Mouse (Mus musculus): ENCODE data around the gene Col16a1.

The Col16a1 gene

DNA sequence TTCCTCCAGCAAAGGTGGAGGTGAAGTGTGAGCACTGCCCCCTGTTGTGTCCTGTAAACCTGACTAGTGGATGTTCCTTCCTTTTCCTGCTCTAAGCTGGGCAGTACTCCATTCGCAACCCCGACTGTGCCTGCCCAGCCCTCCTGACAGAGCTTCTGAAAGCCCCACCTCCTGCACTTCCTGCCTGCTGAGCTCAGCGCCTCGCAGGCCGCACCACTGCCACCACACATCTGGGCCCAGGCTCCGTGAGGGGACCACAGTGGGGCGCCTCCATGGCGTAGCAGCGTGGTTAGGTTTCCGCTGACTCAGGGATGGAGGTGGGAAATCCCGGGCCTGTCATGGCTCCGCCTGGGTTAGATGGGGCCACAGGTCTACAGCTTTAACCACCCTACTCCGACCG, 2.0 kb upstream of the Col16a1 start:
- DNase-seq (ENCODE audit: low spot score) = no peak

DNA sequence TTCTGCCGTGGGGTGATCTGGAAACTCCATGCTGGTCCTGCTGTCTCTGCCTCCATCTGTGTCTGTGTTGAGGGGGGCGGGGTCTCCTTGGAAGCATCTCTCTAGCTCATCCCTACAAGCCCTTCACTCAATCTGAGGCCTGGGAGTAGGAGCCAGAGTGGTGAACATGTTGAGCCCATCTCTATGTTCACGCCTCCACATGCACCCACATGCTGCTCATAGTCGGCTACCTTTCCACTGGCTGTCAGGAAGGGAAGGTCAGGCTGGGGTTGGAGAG, 501 bp downstream of the Col16a1 start:
- DNase-seq (ENCODE audit: low spot score) = no peak

DNA sequence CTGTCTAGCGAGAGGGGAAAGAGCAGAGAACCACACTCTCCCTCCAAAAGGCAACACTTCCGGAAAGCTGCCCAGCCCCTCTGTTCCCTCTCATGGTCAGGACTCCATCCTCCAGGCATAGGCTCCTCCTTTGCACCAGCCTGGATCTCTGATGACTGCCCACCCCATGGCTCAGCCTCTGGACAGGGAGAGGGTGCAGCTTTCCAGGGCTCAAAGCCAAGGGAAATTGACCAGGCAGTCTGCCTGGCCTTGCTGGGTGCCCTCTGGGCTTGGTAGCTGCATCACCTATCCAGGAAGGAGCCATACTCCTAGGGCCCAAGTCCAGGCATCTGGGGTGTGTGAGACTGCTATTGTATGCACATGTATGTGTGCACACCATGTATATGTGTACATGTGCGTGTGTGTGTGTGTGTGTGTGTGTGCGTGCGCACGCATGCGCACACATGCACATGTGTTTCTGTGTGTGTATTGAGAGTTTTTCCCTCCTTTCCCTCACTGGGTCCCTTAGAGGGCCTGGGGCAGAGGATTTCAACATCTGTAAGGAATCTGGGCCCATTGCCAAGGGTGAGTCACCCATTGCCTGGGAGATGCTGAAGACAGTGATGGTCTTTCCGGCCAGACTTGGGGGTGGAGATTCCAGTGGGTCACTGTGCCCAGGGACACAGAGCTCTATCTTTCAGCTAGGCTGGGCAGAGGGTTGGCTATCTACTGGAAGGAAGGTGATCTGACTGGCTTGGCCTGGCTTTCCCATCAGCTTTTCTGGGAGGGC, 2.6 kb downstream of the Col16a1 start:
- DNase-seq (ENCODE audit: low spot score) = peak; percentile 48

DNA sequence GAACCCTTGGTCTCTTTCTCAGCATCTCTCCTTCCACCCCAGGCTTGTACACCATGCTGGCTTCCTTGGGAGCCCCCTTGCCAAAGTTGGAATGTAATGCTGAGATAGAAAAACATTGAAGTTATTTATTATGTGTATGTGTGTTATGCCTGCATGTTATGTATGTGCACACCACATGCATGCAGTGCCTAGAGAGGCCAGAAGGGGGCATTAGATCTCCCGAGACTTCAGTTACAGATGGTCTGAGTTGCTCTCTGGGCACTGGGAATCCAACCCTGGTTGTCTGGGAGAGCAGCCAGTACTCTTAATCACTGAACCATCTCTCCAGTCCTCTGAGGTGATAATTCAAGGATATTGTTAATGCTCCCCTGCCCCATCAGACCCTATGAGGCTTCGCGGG, 4.6 kb downstream of the Col16a1 start:
- no peak for DNase-seq (ENCODE audit: low spot score)

DNA sequence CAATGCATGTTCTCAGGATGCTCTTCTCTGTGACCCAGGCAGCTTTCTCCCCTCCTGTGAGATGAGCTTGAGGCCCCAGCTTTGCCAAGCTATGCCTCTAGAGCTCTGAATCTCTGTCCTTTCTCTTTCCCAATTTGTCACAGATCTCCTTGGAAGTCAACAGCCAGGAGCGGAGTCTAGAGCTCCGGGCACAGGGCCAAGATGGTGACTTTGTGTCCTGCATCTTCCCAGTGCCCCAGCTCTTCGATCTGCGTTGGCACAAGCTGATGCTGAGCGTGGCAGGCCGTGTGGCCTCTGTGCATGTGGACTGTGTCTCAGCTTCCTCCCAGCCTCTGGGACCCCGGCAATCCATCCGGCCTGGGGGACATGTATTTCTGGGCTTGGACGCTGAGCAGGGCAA, 5.5 kb downstream of the Col16a1 start:
- DNase-seq (ENCODE audit: low spot score) = no peak

DNA sequence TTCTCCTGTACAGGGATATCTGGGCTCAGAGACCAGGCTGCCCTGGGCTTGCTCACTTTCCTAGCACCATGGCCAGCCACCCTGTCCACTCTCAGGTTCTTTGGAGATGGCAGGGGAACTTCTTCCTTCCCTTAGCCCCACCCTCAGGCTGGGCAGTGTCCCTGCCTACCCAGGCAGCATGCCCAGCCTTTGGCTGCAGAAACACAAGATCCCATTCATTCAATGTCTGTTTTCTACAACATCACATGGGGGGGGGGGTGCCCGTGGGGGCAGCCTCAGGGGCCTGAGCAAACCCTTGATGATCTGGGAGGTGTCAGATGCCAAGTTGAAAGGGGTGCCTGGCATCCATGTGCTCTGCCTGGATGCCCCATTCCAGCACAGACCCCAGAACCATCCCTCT, 7.1 kb downstream of the Col16a1 start:
- no peak for DNase-seq (ENCODE audit: low spot score)

DNA sequence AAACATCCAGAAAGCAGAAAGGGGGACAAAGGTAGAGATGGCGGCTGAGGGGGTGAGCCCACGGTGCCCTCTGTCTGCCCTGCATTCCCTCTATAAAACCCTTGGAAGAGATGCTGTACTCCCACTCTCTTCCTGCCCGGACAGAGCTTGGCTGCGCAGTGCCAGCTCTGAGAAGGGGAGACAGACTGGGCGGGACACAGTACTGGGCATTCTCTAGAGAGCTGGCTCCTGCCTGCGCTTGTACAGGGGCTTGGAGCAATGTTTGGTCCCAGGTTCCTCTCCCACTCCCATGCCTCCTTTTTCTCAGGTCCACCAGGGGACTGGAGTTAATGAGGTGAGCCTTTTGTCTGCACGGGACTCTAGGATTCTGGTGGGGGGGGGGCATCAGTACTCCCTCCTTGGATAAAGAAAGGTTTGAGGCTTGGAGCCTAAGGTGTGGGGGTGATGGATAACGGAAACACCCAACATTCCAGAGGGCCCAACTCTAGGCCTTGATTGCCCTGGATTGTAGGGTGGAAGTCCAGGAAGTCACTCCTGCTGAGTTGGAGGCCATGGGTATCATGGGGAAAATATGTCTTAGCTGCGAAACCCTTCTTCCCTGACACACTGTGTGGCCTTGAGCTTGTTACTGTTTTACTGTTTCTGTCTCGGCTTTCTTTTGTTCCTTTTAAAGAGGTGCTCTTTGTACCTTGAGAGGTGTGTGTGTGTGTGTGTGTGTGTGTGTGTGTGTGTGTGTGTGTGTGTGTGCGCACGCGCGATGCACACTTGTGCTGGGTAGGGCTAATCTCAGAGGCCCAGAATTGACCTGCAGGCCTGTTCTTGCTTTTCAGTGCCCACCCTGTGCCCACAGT, 7.7 kb downstream of the Col16a1 start:
- no peak for DNase-seq (ENCODE audit: low spot score)

DNA sequence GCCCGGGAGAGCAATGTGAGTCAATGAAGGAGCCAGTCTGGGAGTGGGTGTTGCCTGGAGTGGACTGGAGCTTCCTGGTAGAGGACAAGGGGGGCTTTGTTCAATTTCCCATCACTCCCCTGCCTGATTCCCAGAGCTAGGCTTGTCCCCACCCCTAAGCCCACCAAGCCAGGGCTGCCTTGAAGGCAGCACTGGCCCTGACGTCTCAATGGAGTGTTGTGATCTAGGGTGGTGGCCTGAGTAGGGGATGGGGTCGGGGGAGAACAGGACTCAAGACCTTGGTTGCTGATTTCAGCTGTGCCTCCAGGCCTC, 8.3 kb downstream of the Col16a1 start:
- DNase-seq (ENCODE audit: low spot score) = no peak

DNA sequence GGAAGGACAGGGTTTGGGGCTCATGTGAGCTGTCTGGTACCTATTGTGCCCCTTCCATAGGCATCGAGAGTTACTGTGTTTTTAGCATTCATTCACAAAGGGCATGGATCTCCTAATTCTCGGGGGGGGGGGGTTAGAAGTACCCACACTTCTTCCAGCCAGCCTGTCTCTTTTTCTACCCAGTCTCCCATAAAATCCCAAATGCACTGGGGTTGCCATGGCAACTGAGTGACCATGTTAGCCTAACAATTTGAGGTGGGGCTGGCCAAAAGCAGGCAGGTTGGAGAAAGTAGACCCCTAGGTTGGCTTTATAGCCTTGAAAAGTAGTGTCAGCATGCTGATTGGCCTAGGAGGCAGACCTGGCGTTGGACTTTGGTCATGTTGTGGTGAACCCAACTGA, 8.8 kb downstream of the Col16a1 start:
- DNase-seq (ENCODE audit: low spot score) = no peak

DNA sequence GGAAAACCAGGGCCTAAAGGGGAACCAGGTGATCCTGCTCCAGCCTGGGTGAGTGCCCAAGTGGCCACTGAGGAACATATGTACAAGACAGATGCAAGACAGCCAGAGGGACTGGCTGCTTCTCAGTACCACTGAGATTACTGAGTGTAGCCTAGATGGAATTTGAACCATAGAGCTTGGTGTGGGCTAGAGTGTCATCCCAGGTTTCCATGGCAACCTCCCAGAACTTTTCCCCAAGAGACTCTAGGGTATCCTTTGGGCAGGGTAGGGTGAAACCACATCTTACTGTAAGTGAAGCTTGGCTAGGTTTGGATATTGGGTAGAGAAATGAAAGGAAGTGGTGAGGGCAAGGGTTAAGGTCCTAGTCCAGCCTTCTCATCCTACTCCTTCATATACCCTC, 13.3 kb downstream of the Col16a1 start:
- no peak for DNase-seq (ENCODE audit: low spot score)

DNA sequence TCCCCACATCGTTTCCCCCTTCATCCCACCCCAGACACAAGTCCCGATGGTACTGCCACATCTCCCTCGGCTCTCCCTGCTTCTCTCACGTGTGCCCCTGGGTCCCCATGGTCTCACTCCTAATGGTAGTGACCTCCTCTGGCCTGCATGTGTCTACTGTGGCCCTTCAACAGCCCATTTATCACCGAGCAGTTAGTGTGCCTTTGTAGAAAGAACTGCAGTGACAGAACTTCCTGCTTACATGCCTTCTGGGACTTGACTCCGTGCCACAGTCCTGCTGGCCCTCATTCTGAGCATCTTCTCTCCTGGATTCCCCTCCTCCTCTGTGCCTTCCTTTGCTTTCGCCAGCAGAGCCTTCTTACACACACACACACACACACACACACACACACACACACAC, 15.6 kb downstream of the Col16a1 start:
- no peak for DNase-seq (ENCODE audit: low spot score)

DNA sequence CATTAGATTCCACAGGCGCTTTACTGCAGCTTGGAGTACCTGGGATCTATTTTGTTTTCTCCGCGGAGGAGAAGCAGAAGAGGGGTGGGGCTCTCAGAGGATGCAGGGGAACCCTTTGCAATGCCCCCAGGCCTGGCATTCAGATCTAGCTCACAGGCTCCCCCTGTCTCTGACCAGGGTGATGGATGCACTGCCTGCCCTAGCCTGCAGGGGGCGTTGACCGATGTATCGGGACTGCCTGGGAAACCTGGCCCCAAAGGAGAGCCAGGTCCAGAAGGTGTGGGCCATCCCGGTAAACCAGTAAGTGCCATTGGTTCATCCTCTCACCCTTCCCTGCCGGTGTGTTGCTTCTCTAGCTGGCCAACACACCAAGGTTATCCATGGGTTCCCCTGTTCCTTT, 19.2 kb downstream of the Col16a1 start:
- DNase-seq (ENCODE audit: low spot score) = peak; percentile 64

DNA sequence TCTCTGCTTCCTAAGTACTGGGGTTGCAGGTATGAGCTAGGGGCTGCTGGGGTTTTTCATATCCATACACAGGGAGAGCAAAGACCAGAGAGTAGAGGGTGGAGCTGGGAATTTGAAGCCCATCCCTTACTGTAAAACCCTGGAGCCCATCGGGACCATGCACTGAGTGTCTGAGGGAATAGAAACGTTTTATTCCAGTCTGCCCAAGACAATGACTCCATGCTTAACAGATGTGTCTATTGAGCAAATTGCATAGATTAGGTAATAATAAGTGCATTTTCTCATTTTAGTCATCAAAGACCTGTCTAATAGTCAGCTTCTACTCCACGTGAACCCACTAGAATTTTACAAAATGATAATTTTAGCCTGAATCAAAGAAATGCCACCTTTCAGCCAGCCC, 22.9 kb downstream of the Col16a1 start:
- DNase-seq (ENCODE audit: low spot score) = no peak

DNA sequence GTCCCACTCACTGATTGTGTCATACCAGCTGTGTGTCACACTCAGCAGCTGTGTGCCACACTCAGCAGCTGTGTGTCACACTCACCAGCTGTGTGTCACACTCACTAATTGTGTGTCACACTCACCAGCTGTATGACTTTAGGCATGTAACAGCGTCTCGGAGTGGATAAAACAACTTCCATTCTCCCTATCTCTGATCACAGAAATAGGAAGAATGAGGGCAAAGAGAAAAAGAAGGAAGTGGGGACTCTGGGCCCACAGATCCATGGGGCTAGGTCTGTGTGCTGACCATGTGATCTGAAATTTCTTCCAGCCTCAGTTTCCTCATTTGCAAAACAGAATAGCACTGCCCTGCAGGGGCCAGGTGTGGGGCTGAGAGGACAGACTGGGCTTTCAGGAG, 24.1 kb downstream of the Col16a1 start:
- no peak for DNase-seq (ENCODE audit: low spot score)

DNA sequence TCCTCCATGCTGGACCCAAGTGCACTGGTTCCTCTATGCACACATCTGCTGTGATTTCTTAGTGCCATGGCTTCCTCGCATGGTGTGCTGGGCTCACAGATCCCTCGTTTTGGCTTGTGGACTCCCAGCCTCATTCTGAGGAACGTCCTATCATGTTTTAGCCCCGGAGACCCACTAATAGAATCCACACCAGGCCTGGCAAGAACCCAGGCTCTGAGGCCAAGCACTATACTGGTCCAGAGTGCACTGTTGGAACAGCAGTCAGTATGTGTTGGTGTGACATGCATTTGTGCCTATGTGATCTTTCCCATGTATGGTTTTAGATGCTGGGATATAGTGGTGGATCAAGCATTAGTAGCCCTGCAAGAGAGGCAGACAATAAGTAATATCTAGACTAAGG, 25.7 kb downstream of the Col16a1 start:
- no peak for DNase-seq (ENCODE audit: low spot score)

DNA sequence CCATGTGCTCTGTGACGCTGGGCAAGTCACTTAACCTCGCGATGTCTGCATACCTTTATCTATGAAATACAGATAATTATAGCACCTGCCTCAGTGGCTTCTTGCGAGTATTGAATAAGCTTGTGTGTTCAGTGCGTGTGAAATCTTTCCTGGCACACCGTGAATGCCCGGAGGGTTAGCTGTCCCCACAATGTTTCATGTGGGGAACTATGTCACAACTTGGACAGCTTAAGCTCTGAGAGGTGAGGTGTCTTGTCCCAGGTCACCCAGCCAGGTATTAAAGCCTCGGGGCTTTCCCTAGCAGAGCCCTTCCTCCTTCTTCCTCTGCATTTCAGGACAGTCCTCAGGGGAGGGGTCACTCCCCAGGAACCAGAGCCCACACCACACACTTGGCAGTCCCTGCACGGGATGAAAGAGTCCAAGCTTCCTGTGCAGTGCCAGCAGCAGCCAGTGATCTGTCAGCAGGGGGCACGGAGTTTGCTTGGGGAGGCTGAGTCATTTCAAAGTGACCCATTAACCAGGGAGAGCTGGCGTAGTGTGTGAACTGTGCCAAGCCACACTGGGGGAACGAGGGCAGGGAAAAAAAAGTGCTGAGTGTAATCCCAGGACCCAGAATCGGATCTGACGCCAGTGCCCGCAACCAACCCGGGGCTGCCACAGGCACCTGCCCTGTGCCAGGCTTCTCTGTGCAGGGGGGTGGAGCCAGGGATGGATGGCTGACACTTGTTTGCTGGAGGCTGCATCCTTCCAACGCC, 27.3 kb downstream of the Col16a1 start:
- no peak for DNase-seq (ENCODE audit: low spot score)

DNA sequence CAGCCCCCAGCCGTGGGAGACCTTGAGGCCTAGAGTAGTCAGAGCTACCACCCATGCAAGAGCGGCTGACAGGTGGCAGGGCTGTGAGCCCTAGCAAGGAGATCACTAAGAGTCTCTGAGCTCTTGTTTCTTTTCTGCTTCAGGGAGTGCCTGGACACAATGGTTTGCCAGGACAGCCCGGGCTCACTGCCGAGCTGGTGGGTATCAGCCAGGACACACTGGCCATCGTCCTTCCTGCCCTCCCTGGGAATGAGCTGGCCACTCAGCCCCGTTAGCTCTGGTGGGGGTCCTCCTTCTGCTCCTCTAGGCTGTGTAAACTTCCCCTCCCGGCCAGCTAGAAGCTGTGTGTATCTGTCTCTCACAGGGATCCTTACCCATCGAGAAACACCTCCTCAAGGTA, 29.2 kb downstream of the Col16a1 start:
- DNase-seq (ENCODE audit: low spot score) = no peak

DNA sequence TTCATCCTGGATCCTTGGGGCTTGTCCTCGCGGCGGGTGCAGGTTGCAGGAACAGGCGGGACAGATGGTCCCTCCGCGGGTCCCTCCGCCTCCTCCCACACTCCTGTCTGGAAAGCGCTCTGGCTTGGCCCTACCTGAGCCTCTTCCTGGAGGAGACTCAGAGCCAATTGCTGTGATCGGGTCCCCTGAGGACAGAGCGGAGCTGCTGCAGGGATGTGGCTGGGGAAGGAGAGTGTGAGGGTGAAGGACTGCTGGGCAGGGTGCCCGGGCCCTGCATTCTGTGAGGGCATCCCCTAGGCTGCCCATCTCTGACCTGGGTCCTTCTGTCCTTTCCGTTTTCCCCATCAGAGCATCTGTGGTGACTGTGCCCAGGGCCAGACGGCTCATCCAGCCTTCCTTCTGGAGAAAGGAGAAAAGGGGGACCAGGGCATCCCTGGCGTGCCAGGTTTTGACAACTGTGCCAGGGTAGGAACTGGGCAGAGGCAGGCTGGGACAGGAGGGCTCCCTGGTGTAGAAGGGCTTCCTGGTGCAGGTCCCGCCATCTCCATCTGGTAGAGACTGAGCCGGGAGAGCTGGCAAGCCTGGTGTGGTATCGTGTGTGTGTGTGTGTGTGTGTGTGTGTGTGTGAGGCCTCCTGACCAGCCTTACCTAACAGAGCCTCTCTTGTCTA, 31.3 kb downstream of the Col16a1 start:
- DNase-seq (ENCODE audit: low spot score) = no peak

DNA sequence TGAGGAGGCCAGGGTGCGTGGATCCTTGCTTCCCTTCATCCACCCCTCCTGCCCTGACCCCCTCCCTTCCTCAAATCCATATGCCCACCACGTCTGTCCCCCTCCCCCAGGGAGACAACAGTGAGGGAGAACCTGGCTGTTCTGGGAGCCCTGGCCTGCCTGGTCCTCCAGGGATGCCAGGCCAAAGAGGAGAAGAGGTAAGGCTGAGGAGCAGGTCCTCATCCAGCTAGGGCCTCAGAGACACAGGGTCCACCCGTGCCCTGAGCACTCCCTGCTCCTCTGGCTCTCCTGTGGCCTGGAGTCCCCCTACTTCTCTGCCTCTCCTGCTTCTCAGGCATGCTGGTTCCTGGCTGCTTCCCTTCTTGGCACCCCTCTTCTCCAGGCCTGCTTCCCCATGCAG, 31.9 kb downstream of the Col16a1 start:
- DNase-seq (ENCODE audit: low spot score) = no peak

DNA sequence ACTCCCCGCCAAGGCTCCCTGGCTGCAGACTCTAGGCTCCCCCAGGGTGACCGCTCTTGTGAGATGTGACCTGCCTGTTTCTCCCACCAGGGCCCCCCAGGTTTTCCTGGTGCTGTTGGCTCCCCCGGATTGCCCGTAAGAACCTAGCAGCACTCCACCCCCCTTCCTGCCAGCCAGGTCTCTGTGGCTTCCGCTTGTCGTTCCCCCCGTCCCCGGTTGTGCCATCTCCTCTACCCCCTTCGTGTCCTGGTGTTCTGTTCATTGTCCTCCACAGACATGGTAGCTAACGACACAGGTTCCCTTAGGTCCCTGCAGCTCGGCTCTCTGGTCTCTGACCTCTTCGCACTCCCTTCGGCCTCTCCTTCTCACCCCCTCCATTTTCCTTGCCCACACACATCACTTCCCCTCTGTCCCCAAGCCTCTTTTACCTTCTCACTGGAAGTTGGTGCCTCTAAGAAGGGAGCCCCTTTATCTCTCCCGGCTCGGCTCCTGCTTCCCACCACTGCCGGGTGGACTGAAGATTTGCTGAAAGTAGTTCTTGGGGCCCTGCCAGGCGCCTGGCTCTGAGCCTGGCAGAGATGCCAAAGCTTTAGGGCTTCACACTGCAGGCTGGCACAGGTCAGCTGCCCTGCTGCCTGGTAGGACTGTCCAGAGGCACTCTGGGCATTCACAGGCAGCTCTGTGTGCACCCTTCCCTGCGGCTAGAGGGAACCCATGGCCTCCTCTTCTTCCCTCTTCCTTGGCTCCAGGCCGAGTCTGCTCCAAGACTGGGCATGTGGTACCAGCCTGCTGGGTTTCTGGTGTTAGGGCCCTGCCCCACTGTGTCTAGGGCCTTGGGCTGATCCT, 33.9 kb downstream of the Col16a1 start:
- peak; percentile 45 for DNase-seq (ENCODE audit: low spot score)

DNA sequence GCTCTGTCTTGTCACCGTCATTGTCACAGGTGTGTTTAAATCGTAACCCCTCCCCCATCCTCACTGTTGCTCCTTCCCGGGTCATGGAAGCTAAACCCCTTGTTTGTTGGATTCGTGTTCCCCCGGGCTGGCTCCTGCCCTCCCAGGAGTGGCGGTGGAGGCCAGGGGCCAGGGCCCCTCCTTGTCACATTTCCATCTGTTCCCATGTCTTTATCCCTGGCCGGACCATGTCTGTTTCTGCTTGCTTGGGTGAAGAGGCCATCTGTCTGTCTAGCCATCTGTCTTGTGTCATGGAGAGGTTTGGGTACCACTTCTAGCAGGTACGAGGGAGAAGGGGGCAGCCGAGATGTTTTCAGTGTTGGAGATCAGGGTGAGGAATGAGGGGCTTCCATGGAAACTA, 34.6 kb downstream of the Col16a1 start:
- DNase-seq (ENCODE audit: low spot score) = no peak
